Mouse (Mus musculus) forebrain, embryonic 11.5 days (tissue): ENCODE results near the gene Rgs12. TPM values are rescaled to one million over a fixed set of nuclear protein-coding genes. Genes with fewer than 3 reads are reported as not detected.

Experiments
- ATAC-seq: fragments of 200-750 bp; cut with Nextera tagmentation; replicated peaks from 2 replicates; pipeline ENCODE4 v1.8.0; 2017; ENCODE audit warnings: moderate TSS enrichment; ENCODE audit not compliant: low FRiP score
- DNase-seq: peaks from one replicate; pipeline ENCODE4 v3.0.0-alpha.2; 2017; ENCODE audit warnings: low spot score
- H3K27ac ChIP-seq: fragments of 300-500 bp; sonication (generic); 2 replicates; pipeline ENCODE4 v1.5.1; 2014; ENCODE audit warnings: low read depth, low read length
- H3K27me3 ChIP-seq: fragments of 300-500 bp; sonication (generic); 2 replicates; pipeline ENCODE4 v1.6.1; 2014; ENCODE audit warnings: mild to moderate bottlenecking, low read length, mixed read lengths; ENCODE audit not compliant: control insufficient read depth, insufficient read depth
- H3K36me3 ChIP-seq: fragments of 300-500 bp; sonication (generic); 2 replicates; pipeline ENCODE4 v1.6.1; 2014; ENCODE audit warnings: mild to moderate bottlenecking, low read length, moderate library complexity, mixed read lengths; ENCODE audit not compliant: control insufficient read depth, insufficient read depth
- H3K4me1 ChIP-seq: fragments of 300-500 bp; sonication (generic); replicated peaks from 2 replicates; pipeline ENCODE4 v1.6.1; 2014; ENCODE audit warnings: low read length, mixed read lengths; ENCODE audit not compliant: control insufficient read depth, insufficient read depth
- H3K4me2 ChIP-seq: fragments of 300-500 bp; sonication (generic); 2 replicates; pipeline ENCODE4 v1.6.1; 2014; ENCODE audit warnings: low read depth, mild to moderate bottlenecking, low read length, moderate library complexity, mixed read lengths; ENCODE audit not compliant: severe bottlenecking
- H3K4me3 ChIP-seq: fragments of 300-500 bp; sonication (generic); 2 replicates; pipeline ENCODE4 v1.5.1; 2014; ENCODE audit warnings: low read depth, low read length
- H3K9ac ChIP-seq: fragments of 300-500 bp; sonication (generic); 2 replicates; pipeline ENCODE4 v1.6.1; 2014; ENCODE audit warnings: low read length
- H3K9me3 ChIP-seq: fragments of 300-500 bp; sonication (generic); 2 replicates; pipeline ENCODE4 v1.6.1; 2016; ENCODE audit warnings: low read length, mixed read lengths; ENCODE audit not compliant: control insufficient read depth
- WGBS: fragments of 180-500 bp; shearing (Covaris S2); extraction: QIAGEN DNeasy Blood & Tissue Kit; methylation state at CpG from one replicate; pipeline ENCODE4 v1.1.7; 2014; 5-methylcytosine and 5-hydroxymethylcytosine counted together
- polyA plus RNA-seq: library from polyadenylated mRNA; unstranded; fragments of >200 nt; fragmentation: Nextera tagmentation; extraction: Ambion mirVana; gene quantifications from 2 replicates; pipeline ENCODE4 v1.2.1, GENCODE M21; 2014

Rgs12 gene
- polyA plus RNA-seq, 1 experiment from 2014 or later: 55.9 TPM

DNA sequence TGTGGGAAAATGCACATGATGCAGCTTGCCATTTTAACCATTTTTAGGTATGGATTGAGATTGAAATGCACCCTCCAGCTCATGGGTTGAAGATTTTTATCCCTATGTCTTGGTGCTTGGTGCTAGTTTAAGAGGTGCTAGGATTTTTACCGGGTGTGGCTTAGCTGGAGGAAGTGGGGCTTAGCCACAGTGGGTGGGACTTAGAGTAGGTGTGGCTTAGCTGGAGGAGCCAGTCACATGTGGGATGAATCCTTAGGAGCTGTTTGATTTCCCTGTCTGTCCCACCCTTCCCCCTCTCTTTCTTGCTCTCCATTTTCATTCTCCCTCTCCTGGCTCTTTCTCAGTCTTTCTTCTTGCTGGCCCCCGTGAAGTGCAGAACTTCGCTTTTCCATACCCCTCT lies 32.5 kb downstream of the Rgs12 start:
- 54% methylated on average over 3 of the region's 3 CpGs for WGBS
- H3K36me3 ChIP-seq: peaks cover 14% of the 10 kb centered on the region
- H3K9ac ChIP-seq: no peak overlapping the region

DNA sequence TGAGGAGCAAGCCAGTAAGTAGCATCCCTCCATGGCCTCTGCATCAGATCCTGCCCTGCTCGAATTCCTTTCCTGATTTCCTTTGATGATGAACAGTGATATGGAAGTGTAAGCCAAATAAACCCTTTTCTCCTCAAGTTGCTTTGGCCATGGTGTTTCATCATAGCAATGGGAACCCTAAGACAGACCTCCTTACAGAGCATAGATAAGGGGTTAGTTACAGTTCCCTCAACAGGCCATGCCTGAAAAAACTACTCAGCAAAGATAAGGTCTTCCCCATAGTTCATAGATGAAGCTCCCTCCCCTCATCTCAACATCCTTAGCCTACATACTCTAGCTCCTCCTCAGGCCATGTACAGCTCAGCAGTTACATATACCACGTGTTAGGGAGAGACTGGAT lies 35.7 kb downstream of the Rgs12 start:
- Histone ChIP-seq H3K4me3 (no peak overlapping the region), H3K27me3 (no peaks in the 10 kb centered on the region), H3K9ac (no peak overlapping the region), H3K4me1 (no peaks in the 10 kb centered on the region), H3K27ac (no peak overlapping the region), H3K4me2 (no peak overlapping the region), H3K36me3 (peaks cover 9% of the 10 kb centered on the region), H3K9me3 (no peaks in the 10 kb centered on the region)
- no peak for DNase-seq
- 84% methylated on average over 2 of the region's 2 CpGs for WGBS
- no peak for ATAC-seq

More for the DNA sequence above, 32.5 kb downstream of the Rgs12 start:
- no peaks in the 10 kb centered on the region for H3K4me1 ChIP-seq
- no peak overlapping the region for H3K27ac ChIP-seq
- DNase-seq (no peak), ATAC-seq (no peak)
- H3K4me3 ChIP-seq: no peak overlapping the region
- H3K27me3 ChIP-seq: no peaks in the 10 kb centered on the region
- no peaks in the 10 kb centered on the region for H3K9me3 ChIP-seq
- no peak overlapping the region for H3K4me2 ChIP-seq

DNA sequence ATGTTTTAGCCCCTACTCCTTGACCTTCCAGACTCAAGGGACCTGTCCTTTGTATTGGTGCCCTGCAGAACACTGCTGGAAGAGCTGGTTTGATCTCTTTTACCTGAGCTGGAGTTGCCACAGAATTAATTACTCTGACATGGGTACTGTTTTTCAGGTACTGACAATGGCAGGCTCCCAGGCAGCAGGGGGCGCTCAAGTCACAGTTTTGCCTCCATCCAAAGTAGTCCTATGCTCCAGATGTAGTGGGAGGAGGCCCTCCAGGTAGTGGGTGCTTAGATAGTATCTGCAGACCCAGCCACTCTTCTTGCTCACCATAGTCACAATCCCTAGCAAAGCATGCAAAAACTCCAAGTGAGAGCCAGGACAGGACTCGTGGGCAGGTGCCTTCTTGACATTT lies 36.6 kb downstream of the Rgs12 start:
- DNase-seq (peak; percentile 82), ATAC-seq (no peak)
- H3K27me3 ChIP-seq: no peaks in the 10 kb centered on the region
- no peak overlapping the region for H3K4me3 ChIP-seq
- H3K36me3 ChIP-seq: peaks cover 9% of the 10 kb centered on the region
- H3K27ac ChIP-seq: no peak overlapping the region
- no peak overlapping the region for H3K9ac ChIP-seq
- no peaks in the 10 kb centered on the region for H3K4me1 ChIP-seq
- H3K9me3 ChIP-seq: no peaks in the 10 kb centered on the region
- no peak overlapping the region for H3K4me2 ChIP-seq
- WGBS: 36% methylated on average over 2 of the region's 2 CpGs

DNA sequence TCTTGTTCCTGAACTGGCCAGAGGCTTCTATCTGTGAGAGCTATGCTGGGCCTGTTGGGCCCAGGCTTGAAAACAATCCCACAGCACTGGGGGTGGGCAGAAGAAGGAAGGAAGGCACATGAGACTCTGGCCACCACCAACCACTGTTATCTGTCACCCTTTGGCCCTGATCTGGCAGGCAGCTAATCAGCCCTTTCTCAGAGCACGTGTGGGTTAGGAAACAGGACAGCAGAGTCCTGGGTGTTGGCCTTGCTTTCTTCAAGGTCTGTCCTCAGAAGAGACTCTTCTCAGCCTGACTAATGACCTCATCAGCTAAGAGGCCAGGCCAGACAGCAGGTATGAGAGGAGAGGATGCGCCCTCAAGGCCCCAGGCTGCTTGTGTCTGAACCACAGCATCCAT lies 38.2 kb downstream of the Rgs12 start:
- DNase-seq: no peak
- no peak for ATAC-seq
- WGBS: 92% methylated on average over 2 of the region's 2 CpGs
- no peak overlapping the region for H3K4me3 ChIP-seq
- H3K9ac ChIP-seq: no peak overlapping the region
- peaks cover 9% of the 10 kb centered on the region for H3K36me3 ChIP-seq
- H3K27ac ChIP-seq: no peak overlapping the region
- H3K4me2 ChIP-seq: no peak overlapping the region
- H3K27me3 ChIP-seq: no peaks in the 10 kb centered on the region
- no peaks in the 10 kb centered on the region for H3K4me1 ChIP-seq
- H3K9me3 ChIP-seq: no peaks in the 10 kb centered on the region

DNA sequence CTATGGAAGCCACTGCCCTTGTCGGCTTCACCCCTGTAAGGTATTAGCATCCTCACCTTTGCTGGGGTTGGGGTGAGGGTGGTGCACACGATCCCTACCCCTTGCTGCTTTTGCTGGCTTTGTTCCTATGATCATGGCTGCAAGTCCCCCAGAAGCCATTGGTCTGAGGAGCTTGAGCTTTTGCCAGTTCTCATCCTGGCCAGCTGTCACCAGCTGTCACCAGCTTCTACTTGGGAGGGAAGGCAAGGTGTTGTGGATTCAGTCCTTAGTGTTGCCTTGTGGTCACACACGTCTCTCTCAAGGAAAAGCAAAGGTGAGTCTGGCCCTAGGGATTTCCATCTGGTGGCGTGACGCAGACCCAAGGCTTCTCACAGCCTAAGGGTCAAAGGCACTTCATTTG lies 39.4 kb downstream of the Rgs12 start:
- H3K4me3 ChIP-seq: no peak overlapping the region
- no peak for ATAC-seq
- H3K4me2 ChIP-seq: no peak overlapping the region
- no peaks in the 10 kb centered on the region for H3K27me3 ChIP-seq
- no peaks in the 10 kb centered on the region for H3K4me1 ChIP-seq
- 89% methylated on average over 5 of the region's 5 CpGs for WGBS
- H3K9ac ChIP-seq: no peak overlapping the region
- H3K27ac ChIP-seq: no peak overlapping the region
- H3K9me3 ChIP-seq: no peaks in the 10 kb centered on the region
- DNase-seq: no peak
- peaks cover 6% of the 10 kb centered on the region for H3K36me3 ChIP-seq

DNA sequence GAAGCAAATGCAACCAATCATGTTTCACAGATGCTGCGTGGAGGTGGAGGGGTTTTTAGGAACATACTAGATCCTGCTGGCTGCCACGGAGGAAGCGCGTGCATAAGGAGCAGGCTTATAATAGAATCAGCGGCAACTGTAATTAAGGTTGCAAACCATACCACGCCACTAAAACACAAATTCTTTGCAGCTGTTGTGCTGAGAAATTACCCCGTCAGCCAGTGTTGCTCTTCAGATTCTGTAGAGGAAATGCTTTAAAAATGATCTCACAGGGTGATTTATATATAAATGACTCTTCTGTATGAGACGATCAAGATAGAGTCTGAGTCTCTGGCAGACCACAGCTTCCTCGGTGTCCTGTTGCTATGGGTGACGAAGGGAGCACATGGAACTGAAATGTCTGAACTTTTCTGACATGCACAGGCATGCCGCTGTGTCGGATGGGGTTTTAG lies 40.1 kb downstream of the Rgs12 start:
- no peak overlapping the region for H3K9ac ChIP-seq
- ATAC-seq (no peak), DNase-seq (no peak)
- no peaks in the 10 kb centered on the region; the same call in 1 of the 2 replicates for H3K36me3 ChIP-seq
- H3K27me3 ChIP-seq: no peaks in the 10 kb centered on the region
- H3K4me3 ChIP-seq: no peak overlapping the region
- H3K4me2 ChIP-seq: no peak overlapping the region
- 84% methylated on average over 12 of the region's 12 CpGs for WGBS
- no peaks in the 10 kb centered on the region for H3K4me1 ChIP-seq
- no peak overlapping the region for H3K27ac ChIP-seq
- no peaks in the 10 kb centered on the region for H3K9me3 ChIP-seq

DNA sequence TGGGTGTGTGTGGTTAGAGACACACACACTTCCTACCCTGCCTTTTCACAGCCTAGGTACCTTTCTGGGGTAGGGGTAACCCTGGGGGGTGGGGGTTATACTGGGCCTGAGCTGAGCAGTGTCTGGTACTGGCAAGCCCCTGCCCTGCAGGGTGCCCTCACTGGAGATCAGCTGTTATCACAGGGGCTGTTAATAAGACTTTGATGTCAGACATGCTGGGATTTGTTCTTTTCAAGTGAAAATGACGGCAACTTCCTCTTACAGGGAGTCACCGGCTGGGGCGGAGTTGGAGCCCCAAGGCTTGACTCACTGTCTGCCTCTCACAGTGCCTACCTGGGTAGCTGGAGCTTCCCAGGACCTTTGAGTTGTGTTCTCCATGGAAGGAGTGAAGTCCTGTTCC lies 49.5 kb downstream of the Rgs12 start:
- Histone ChIP-seq H3K4me2 (no peak overlapping the region), H3K4me3 (no peak overlapping the region), H3K9me3 (no peaks in the 10 kb centered on the region), H3K36me3 (no peaks in the 10 kb centered on the region), H3K27ac (no peak overlapping the region), H3K4me1 (no peaks in the 10 kb centered on the region), H3K9ac (no peak overlapping the region), H3K27me3 (no peaks in the 10 kb centered on the region)
- no peak for DNase-seq
- ATAC-seq: no peak
- 68% methylated on average over 3 of the region's 3 CpGs for WGBS

DNA sequence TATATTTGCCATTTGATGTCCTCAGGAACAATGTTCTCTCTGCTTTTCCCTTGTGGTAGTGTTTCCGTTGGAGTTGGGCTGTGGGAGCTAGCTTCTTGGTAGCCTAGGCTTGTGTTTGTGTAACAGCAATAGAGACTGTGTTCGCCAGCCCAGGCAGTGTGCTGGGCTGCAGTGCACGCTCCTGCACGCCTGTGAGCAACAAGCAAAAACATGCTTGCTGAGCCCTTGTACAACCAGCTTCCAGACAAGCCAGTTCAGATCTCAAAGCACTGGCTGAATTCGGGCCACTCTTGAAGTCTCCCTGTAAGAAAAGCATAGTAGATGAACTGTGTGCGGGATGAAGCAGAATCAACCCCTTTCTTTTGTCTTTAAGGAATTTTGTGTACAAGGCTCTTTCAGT lies 50.0 kb downstream of the Rgs12 start:
- Histone ChIP-seq H3K9ac (no peak overlapping the region), H3K36me3 (no peaks in the 10 kb centered on the region), H3K4me1 (no peaks in the 10 kb centered on the region), H3K9me3 (no peaks in the 10 kb centered on the region), H3K27me3 (no peaks in the 10 kb centered on the region), H3K4me2 (no peak overlapping the region), H3K27ac (no peak overlapping the region), H3K4me3 (no peak overlapping the region)
- 82% methylated on average over 6 of the region's 6 CpGs for WGBS
- ATAC-seq (no peak), DNase-seq (no peak)

DNA sequence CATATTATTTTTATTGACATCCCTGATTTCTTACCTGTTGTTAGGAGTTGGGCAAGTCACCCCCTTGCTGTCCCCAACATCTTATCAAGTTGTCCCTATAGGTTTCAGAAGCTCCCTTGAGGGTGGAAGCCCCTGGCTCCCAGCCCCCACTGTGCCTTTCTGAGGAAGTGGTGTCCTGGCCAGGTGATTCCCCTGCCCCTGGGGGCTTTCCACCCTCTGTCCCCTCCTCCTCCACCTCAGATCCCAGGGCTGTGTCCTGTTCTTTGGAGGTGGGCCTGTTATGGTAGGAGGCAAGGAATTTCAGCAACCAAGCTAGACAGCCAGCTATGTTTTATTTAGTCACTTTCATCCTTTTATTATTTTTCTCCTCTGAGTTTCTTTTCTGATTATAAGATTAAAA lies 51.1 kb downstream of the Rgs12 start:
- no peaks in the 10 kb centered on the region for H3K27me3 ChIP-seq
- no peak overlapping the region for H3K4me2 ChIP-seq
- no peaks in the 10 kb centered on the region for H3K9me3 ChIP-seq
- no peaks in the 10 kb centered on the region for H3K4me1 ChIP-seq
- H3K4me3 ChIP-seq: no peak overlapping the region
- ATAC-seq: no peak
- no peaks in the 10 kb centered on the region for H3K36me3 ChIP-seq
- H3K9ac ChIP-seq: no peak overlapping the region
- no peak for DNase-seq
- H3K27ac ChIP-seq: no peak overlapping the region
